Mouse (Mus musculus) liver, embryonic 16.5 days (tissue): ENCODE data around the gene Dtnb. TPM values are rescaled to one million over a fixed set of nuclear protein-coding genes. Genes with fewer than 3 reads are reported as not detected.

Experiments
- ATAC-seq: fragments of 200-750 bp; cut with Nextera tagmentation; 2 replicates; pipeline ENCODE4 v1.8.0; 2017; ENCODE audit warnings: low read depth, mild to moderate bottlenecking, moderate number of reproducible peaks, moderate library complexity
- H3K27ac ChIP-seq: fragments of 300-500 bp; sonication (generic); 2 replicates; pipeline ENCODE4 v1.5.1; 2014; ENCODE audit warnings: mild to moderate bottlenecking, low read length
- H3K27me3 ChIP-seq: fragments of 300-500 bp; sonication (generic); 2 replicates; pipeline ENCODE4 v1.6.1; 2014; ENCODE audit warnings: low read depth, low read length, mixed read lengths; ENCODE audit not compliant: control insufficient read depth, insufficient read depth
- H3K36me3 ChIP-seq: fragments of 300-500 bp; sonication (generic); 2 replicates; pipeline ENCODE4 v1.6.1; 2014; ENCODE audit warnings: mild to moderate bottlenecking; ENCODE audit not compliant: control insufficient read depth, insufficient read depth
- H3K4me1 ChIP-seq: fragments of 300-500 bp; sonication (generic); 2 replicates; pipeline ENCODE4 v1.6.1; 2014; ENCODE audit warnings: low read depth, low read length, mixed read lengths; ENCODE audit not compliant: control insufficient read depth
- H3K4me2 ChIP-seq: fragments of 300-500 bp; sonication (generic); 2 replicates; pipeline ENCODE4 v1.6.1; 2014; ENCODE audit warnings: low read depth, low read length, mixed read lengths
- H3K4me3 ChIP-seq: fragments of 300-500 bp; sonication (generic); 2 replicates; pipeline ENCODE4 v1.5.1; 2014; ENCODE audit warnings: low read depth, mild to moderate bottlenecking, low read length
- H3K9ac ChIP-seq: fragments of 300-500 bp; sonication (generic); 2 replicates; pipeline ENCODE4 v1.6.1; 2014; ENCODE audit warnings: low read depth, low read length
- H3K9me3 ChIP-seq: fragments of 300-500 bp; sonication (generic); replicated peaks from 2 replicates; pipeline ENCODE4 v1.6.1; 2016; ENCODE audit warnings: low read length; ENCODE audit not compliant: control insufficient read depth
- WGBS: fragments of 180-500 bp; shearing (Covaris S2); extraction: QIAGEN DNeasy Blood & Tissue Kit; methylation state at CpG from one replicate; pipeline ENCODE4 v1.1.7; 2014; ENCODE audit not compliant: insufficient replicate concordance; 5-methylcytosine and 5-hydroxymethylcytosine counted together
- polyA plus RNA-seq: library from polyadenylated mRNA; unstranded; fragments of >200 nt; fragmentation: Nextera tagmentation; extraction: Ambion mirVana; gene quantifications from 2 replicates; pipeline ENCODE4 v1.2.1, GENCODE M21; 2015

The Dtnb gene
- polyA plus RNA-seq, 1 experiment from 2014 or later, result 19.7 TPM

- Histone ChIP-seq H3K27ac (no peak overlapping the region), H3K4me1 (peaks cover 7% of the 10 kb centered on the region), H3K4me3 (no peak overlapping the region), H3K9me3 (no peaks in the 10 kb centered on the region), H3K36me3 (no peaks in the 10 kb centered on the region), H3K4me2 (no peak overlapping the region), H3K27me3 (no peaks in the 10 kb centered on the region), H3K9ac (no peak overlapping the region)
- ATAC-seq, result no peak
- WGBS, result 36% methylated on average over 18 of the region's 18 CpGs
Measured at GRCm38 (mm10) chr12:3739749-3740704, 167.8 kb downstream of the Dtnb start.

- no peaks in the 10 kb centered on the region for H3K36me3 ChIP-seq
- H3K4me2 ChIP-seq, result no peak overlapping the region
- no peaks in the 10 kb centered on the region for H3K9me3 ChIP-seq
- H3K4me1 ChIP-seq, result peaks cover 7% of the 10 kb centered on the region
- WGBS, result 52% methylated on average over 3 of the region's 3 CpGs
- no peak overlapping the region for H3K27ac ChIP-seq
- no peak for ATAC-seq
- no peak overlapping the region for H3K9ac ChIP-seq
- no peak overlapping the region for H3K4me3 ChIP-seq
- H3K27me3 ChIP-seq, result no peaks in the 10 kb centered on the region
Measured at GRCm38 (mm10) chr12:3740705-3741081, 168.5 kb downstream of the Dtnb start.

- no peak overlapping the region for H3K4me2 ChIP-seq
- WGBS, result 35% methylated on average over 7 of the region's 7 CpGs
- ATAC-seq, result no peak
- H3K36me3 ChIP-seq, result no peaks in the 10 kb centered on the region
- no peaks in the 10 kb centered on the region for H3K27me3 ChIP-seq
- no peak overlapping the region for H3K4me3 ChIP-seq
- no peak overlapping the region for H3K27ac ChIP-seq
- H3K4me1 ChIP-seq, result no peaks in the 10 kb centered on the region
- no peaks in the 10 kb centered on the region for H3K9me3 ChIP-seq
- no peak overlapping the region for H3K9ac ChIP-seq
Measured at GRCm38 (mm10) chr12:3745432-3746105, 173.4 kb downstream of the Dtnb start.

- 82% methylated on average over 3 of the region's 3 CpGs for WGBS
- no peaks in the 10 kb centered on the region for H3K27me3 ChIP-seq
- no peak overlapping the region for H3K27ac ChIP-seq
Measured at GRCm38 (mm10) chr12:3746369-3746768, 174.2 kb downstream of the Dtnb start.

GRCm38 (mm10) chr12:3747583-3747982 lies 175.4 kb downstream of the Dtnb start:
- H3K4me1 ChIP-seq, result no peaks in the 10 kb centered on the region
- WGBS, result 53% methylated on average over 4 of the region's 4 CpGs
- H3K9ac ChIP-seq, result no peak overlapping the region
- H3K4me2 ChIP-seq, result no peak overlapping the region
- H3K36me3 ChIP-seq, result no peaks in the 10 kb centered on the region
- ATAC-seq, result no peak
- no peak overlapping the region for H3K4me3 ChIP-seq
- H3K27me3 ChIP-seq, result no peaks in the 10 kb centered on the region
- H3K9me3 ChIP-seq, result no peaks in the 10 kb centered on the region
- no peak overlapping the region for H3K27ac ChIP-seq

More at GRCm38 (mm10) chr12:3746369-3746768, 174.2 kb downstream of the Dtnb start:
- ATAC-seq, result no peak
- no peak overlapping the region for H3K9ac ChIP-seq
- no peaks in the 10 kb centered on the region for H3K4me1 ChIP-seq
- H3K4me2 ChIP-seq, result no peak overlapping the region
- no peaks in the 10 kb centered on the region for H3K36me3 ChIP-seq
- H3K9me3 ChIP-seq, result no peaks in the 10 kb centered on the region
- no peak overlapping the region for H3K4me3 ChIP-seq

- no peak overlapping the region for H3K27ac ChIP-seq
- 28% methylated on average over 6 of the region's 6 CpGs for WGBS
Measured at GRCm38 (mm10) chr12:3755522-3755921, 183.3 kb downstream of the Dtnb start.

GRCm38 (mm10) chr12:3756216-3756615 lies 184.0 kb downstream of the Dtnb start:
- no peaks in the 10 kb centered on the region for H3K9me3 ChIP-seq
- no peaks in the 10 kb centered on the region for H3K27me3 ChIP-seq
- H3K36me3 ChIP-seq, result no peaks in the 10 kb centered on the region; the same call in 1 of the 2 replicates
- H3K27ac ChIP-seq, result no peak overlapping the region
- no peak overlapping the region for H3K4me2 ChIP-seq
- WGBS, result 76% methylated on average over 3 of the region's 3 CpGs
- no peak overlapping the region for H3K9ac ChIP-seq
- no peak for ATAC-seq
- no peaks in the 10 kb centered on the region for H3K4me1 ChIP-seq
- H3K4me3 ChIP-seq, result no peak overlapping the region

More at GRCm38 (mm10) chr12:3755522-3755921, 183.3 kb downstream of the Dtnb start:
- Histone ChIP-seq H3K9me3 (no peaks in the 10 kb centered on the region), H3K4me2 (no peak overlapping the region), H3K4me3 (no peak overlapping the region), H3K9ac (no peak overlapping the region), H3K27me3 (no peaks in the 10 kb centered on the region), H3K4me1 (no peaks in the 10 kb centered on the region), H3K36me3 (no peaks in the 10 kb centered on the region; the same call in 1 of the 2 replicates)
- ATAC-seq, result no peak

- no peak for ATAC-seq
- H3K4me1 ChIP-seq, result no peaks in the 10 kb centered on the region
- no peak overlapping the region for H3K4me2 ChIP-seq
- H3K27ac ChIP-seq, result no peak overlapping the region
- no peak overlapping the region for H3K9ac ChIP-seq
- no peaks in the 10 kb centered on the region; the same call in 1 of the 2 replicates for H3K36me3 ChIP-seq
- WGBS, result 61% methylated on average over 3 of the region's 3 CpGs
- no peaks in the 10 kb centered on the region for H3K9me3 ChIP-seq
- H3K27me3 ChIP-seq, result no peaks in the 10 kb centered on the region
- no peak overlapping the region for H3K4me3 ChIP-seq
Measured at GRCm38 (mm10) chr12:3758127-3758526, 185.9 kb downstream of the Dtnb start.

- no peak overlapping the region for H3K9ac ChIP-seq
- 6% methylated on average over 4 of the region's 4 CpGs for WGBS
- H3K4me2 ChIP-seq, result no peak overlapping the region
- H3K4me3 ChIP-seq, result no peak overlapping the region
- no peaks in the 10 kb centered on the region for H3K36me3 ChIP-seq
- no peaks in the 10 kb centered on the region for H3K27me3 ChIP-seq
- peak; percentile 79 for ATAC-seq
- no peaks in the 10 kb centered on the region for H3K9me3 ChIP-seq
- H3K27ac ChIP-seq, result no peak overlapping the region
- H3K4me1 ChIP-seq, result no peaks in the 10 kb centered on the region
Measured at GRCm38 (mm10) chr12:3759419-3759818, 187.2 kb downstream of the Dtnb start.
